Mouse (Mus musculus): ENCODE data around the gene 1700025G04Rik.

GRCm38 (mm10) chr1:152067919-152068318 lies 22.0 kb downstream of the 1700025G04Rik start:
- TF ChIP-seq CTCF (IDR thresholded peaks at IDR 0.05; ENCODE audit: borderline replicate concordance, control insufficient read depth, extremely low read depth, insufficient read depth, low read length, poor library complexity) (no peak), POLR2A (IDR thresholded peaks at IDR 0.05; ENCODE audit: control insufficient read depth, extremely low read depth, insufficient read depth, low read length, poor library complexity) (no peak)

Measured in thymus, adult 2 months (tissue).